Mouse (Mus musculus): ENCODE measurements around the gene Abca3. TPM values are rescaled to one million over a fixed set of nuclear protein-coding genes. Genes with fewer than 3 reads are reported as not detected.
"Not testable (repeated sequence)": the region's sequence is repeated elsewhere in the genome, so short reads cannot be mapped to it uniquely, and the experiment has no call there.

Gene Abca3
- total and polyA plus RNA-seq, 2 experiments from 2014 or later, result 32.7 to 95.9 TPM

DNA sequence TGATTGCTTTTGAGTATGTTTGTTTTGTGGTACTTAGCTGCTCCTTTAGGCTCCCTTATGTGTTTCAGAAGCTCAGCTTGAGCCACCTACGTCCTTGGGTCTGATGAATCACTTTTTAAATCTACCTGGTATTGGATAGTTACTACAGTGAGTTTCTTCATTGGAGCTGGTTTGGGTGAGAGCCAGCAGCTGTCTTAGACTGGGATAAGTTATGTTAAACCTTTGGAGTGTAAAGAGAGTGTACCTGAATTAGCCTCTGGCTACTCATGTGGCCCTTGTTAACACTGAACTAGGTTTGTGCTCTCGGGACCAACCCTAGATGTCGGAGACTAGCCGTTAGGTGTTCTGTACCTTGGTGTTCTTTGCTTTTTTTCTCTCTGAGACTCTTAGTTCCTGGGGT lies 71.4 kb downstream of the Abca3 start:
- WGBS, result 91% methylated on average over 4 of the region's 4 CpGs
- ATAC-seq (ENCODE audit: low FRiP score) (no peak), DNase-seq (ENCODE audit: low spot score) (no peak)
- H3K9me3 ChIP-seq (ENCODE audit: low read length), result no peaks in the 10 kb centered on the region
- H3K4me1 ChIP-seq (ENCODE audit: insufficient read depth, low read length), result no peaks in the 10 kb centered on the region
- no peak for TF ChIP-seq CTCF (IDR thresholded peaks at IDR 0.05)
- no peak overlapping the region for H3K4me3 ChIP-seq (ENCODE audit: low read depth, low read length)
- no peaks in the 10 kb centered on the region for H3K27me3 ChIP-seq (ENCODE audit: insufficient read depth, low read length)
- peaks cover 50% of the 10 kb centered on the region for H3K36me3 ChIP-seq (ENCODE audit: insufficient read depth, low read length)
- no peak overlapping the region for H3K4me2 ChIP-seq (ENCODE audit: low read depth, low read length, poor library complexity, severe bottlenecking)
- no peak overlapping the region for H3K9ac ChIP-seq (replicated peaks; ENCODE audit: low read length, poor library complexity, severe bottlenecking)
- H3K27ac ChIP-seq (ENCODE audit: low read depth, low read length), result no peak overlapping the region

DNA sequence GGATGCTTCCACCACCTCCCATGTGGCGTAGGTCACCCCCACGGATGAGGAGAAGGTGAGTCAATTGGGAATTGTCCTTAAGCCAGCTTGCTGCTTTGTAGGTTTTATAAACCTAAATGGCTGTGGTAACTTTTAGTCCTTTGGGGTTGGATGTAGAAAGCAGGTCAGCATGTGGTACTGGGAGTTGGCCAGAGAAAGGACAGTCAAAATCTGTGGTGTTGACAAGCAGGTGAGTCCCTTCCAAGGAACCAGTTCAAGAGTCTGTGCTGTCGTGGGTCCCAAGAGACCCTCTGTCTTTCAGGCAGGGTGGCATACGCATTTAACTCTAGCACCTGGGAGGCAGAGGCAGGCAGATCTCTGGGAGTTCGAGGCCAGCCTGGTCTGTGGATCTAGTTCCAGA lies 72.7 kb downstream of the Abca3 start:
- ATAC-seq (ENCODE audit: low FRiP score), result no peak
- H3K36me3 ChIP-seq (ENCODE audit: insufficient read depth, low read length), result peaks cover 44% of the 10 kb centered on the region
- 97% methylated on average over 5 of the region's 5 CpGs for WGBS

DNA sequence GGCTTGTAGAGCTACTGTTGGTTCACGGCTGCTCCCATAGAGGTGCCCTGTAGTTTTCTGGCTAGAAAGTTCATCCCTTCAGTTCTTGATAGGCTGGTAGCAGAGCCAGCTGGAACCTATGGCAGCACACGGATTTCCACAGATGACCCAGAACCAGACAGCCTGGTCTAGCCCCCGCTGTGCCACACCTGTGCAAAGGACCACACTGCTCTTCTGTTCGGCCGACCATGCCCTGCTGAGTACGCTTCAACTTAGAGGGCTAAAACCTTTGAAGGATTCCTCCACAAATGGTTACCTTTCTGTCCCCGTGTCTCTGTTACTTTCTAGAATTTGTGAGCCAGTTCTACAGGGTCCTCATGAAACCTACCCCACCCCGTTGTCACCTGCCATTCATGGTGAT lies 73.6 kb downstream of the Abca3 start:
- H3K27me3 ChIP-seq (ENCODE audit: insufficient read depth, low read length); ATAC-seq (ENCODE audit: low FRiP score); H3K4me3 ChIP-seq (ENCODE audit: low read depth, low read length); DNase-seq (ENCODE audit: low spot score); H3K4me1 ChIP-seq (ENCODE audit: insufficient read depth, low read length); H3K9ac ChIP-seq (replicated peaks; ENCODE audit: low read length, poor library complexity, severe bottlenecking); H3K27ac ChIP-seq (ENCODE audit: low read depth, low read length); H3K9me3 ChIP-seq (ENCODE audit: low read length); H3K4me2 ChIP-seq (ENCODE audit: low read depth, low read length, poor library complexity, severe bottlenecking): not testable (repeated sequence)
- H3K36me3 ChIP-seq (ENCODE audit: insufficient read depth, low read length), result peaks cover 36% of the 10 kb centered on the region
- 94% methylated on average over 5 of the region's 8 CpGs for WGBS

More for the DNA sequence above, 72.7 kb downstream of the Abca3 start:
- H3K4me2 ChIP-seq (ENCODE audit: low read depth, low read length, poor library complexity, severe bottlenecking), result no peak overlapping the region
- no peak overlapping the region for H3K9ac ChIP-seq (replicated peaks; ENCODE audit: low read length, poor library complexity, severe bottlenecking)
- H3K4me1 ChIP-seq (ENCODE audit: insufficient read depth, low read length), result no peaks in the 10 kb centered on the region
- no peak for DNase-seq (ENCODE audit: low spot score)
- H3K9me3 ChIP-seq (ENCODE audit: low read length), result no peaks in the 10 kb centered on the region
- TF ChIP-seq CTCF (IDR thresholded peaks at IDR 0.05), result no peak
- H3K27me3 ChIP-seq (ENCODE audit: insufficient read depth, low read length), result no peaks in the 10 kb centered on the region
- no peak overlapping the region for H3K4me3 ChIP-seq (ENCODE audit: low read depth, low read length)
- H3K27ac ChIP-seq (ENCODE audit: low read depth, low read length), result no peak overlapping the region

DNA sequence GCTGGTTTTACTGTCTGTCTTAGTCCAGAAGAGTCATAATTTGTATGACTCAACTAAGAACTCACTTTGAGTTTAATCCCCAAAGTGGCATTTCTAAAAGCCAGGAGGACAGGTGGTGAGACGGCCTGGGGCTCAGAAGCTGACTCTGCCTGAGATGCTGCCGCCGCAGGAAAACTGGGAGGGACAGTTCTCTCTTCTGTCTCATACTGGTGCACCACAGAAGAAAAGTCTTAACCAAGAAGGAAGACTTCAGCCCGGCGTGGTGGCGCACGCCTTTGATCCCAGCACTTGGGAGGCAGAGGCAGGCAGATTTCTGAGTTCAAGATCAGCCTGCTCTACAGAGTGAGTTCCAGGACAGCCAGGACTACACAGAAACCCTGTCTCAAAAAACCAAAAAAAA lies 74.2 kb downstream of the Abca3 start:
- DNase-seq (ENCODE audit: low spot score), result no peak
- no peak overlapping the region for H3K9ac ChIP-seq (replicated peaks; ENCODE audit: low read length, poor library complexity, severe bottlenecking)
- peaks cover 32% of the 10 kb centered on the region for H3K36me3 ChIP-seq (ENCODE audit: insufficient read depth, low read length)
- H3K4me3 ChIP-seq (ENCODE audit: low read depth, low read length), result no peak overlapping the region
- WGBS, result 90% methylated on average over 7 of the region's 7 CpGs
- ATAC-seq (ENCODE audit: low FRiP score), result no peak
- H3K4me1 ChIP-seq (ENCODE audit: insufficient read depth, low read length), result no peaks in the 10 kb centered on the region
- no peak overlapping the region for H3K27ac ChIP-seq (ENCODE audit: low read depth, low read length)
- no peaks in the 10 kb centered on the region for H3K9me3 ChIP-seq (ENCODE audit: low read length)
- TF ChIP-seq CTCF (IDR thresholded peaks at IDR 0.05), result no peak
- H3K4me2 ChIP-seq (ENCODE audit: low read depth, low read length, poor library complexity, severe bottlenecking), result no peak overlapping the region
- no peaks in the 10 kb centered on the region for H3K27me3 ChIP-seq (ENCODE audit: insufficient read depth, low read length)

DNA sequence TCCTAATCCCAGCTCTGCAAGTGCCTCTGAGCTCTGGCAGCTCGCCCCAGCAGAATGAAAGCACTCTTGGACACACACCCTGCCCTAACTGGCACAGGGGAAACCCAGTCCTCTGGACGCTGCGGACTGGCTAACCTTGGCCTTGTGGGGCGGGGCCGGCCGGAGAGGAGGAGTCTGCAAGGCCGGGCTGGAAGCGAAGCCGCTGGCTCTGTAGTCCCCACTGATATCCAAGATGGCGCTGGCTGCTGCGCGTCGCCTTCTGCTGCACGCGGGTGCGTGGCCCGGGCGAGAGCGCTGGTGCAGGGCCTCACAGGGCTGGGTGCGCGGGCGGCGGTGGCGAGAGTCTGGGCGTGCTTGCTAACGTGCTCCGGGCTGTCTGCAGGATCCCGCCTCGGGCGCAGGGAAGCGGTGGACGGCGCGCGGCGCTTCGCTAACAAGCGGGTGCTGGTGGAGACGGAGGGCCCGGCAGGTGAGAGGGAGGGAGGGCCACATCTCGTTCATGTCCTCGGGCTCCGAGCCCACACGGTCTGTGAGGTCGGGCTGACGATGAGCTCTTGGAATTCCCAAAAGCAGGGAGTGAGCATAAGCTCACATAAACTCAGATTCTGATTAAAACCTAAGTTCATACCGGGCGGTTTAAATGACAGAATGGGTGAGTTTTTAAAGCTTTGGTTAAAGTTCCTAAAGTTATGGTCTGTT lies 74.9 kb downstream of the Abca3 start, which contains the start of gene Eci1:
Gene Eci1, plus strand, starts transcription at position 171 of the 699 bp plus-strand sequence.
- ATAC-seq (ENCODE audit: low FRiP score), result peak; percentile 90
- peak; percentile 96 for DNase-seq (ENCODE audit: low spot score)
- TF ChIP-seq CTCF (IDR thresholded peaks at IDR 0.05), result no peak
- peak within 1 kb of the TSS; percentile 51 for H3K4me3 ChIP-seq (ENCODE audit: low read depth, low read length)
- no peaks in the 10 kb centered on the region for H3K4me1 ChIP-seq (ENCODE audit: insufficient read depth, low read length)
- peak within 1 kb of the TSS; percentile 68 for H3K9ac ChIP-seq (replicated peaks; ENCODE audit: low read length, poor library complexity, severe bottlenecking)
- under 1% methylated on average over 47 of the region's 48 CpGs for WGBS
- peak within 1 kb of the TSS; percentile 72 for H3K4me2 ChIP-seq (ENCODE audit: low read depth, low read length, poor library complexity, severe bottlenecking)
- no peaks in the 10 kb centered on the region for H3K27me3 ChIP-seq (ENCODE audit: insufficient read depth, low read length)
- H3K9me3 ChIP-seq (ENCODE audit: low read length), result no peaks in the 10 kb centered on the region
- H3K36me3 ChIP-seq (ENCODE audit: insufficient read depth, low read length), result peaks cover 25% of the 10 kb centered on the region
- peak within 1 kb of the TSS; percentile 87 for H3K27ac ChIP-seq (ENCODE audit: low read depth, low read length)

DNA sequence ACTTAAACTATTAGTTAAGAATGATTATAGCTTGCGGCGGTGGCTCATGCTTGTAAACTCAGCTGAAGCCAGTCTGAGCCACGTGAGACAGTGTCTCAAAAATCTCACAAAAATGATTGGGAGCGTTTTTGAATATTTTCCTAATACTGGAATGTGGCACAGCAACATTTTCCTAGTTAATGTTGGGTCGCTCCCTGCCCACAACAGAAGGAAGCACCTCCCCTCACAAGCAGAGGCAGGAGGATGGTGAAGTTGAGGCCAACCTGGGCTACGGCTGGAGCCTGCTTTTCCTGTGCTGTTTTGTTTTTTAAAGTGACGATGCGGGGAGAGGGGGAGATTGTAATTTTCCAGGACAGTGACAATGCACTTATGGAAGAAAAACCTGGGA lies 75.4 kb downstream of the Abca3 start:
- peak; percentile 7 for DNase-seq (ENCODE audit: low spot score)
- peak overlapping the region; percentile 68; the same call in 1 of the 2 replicates for H3K9ac ChIP-seq (replicated peaks; ENCODE audit: low read length, poor library complexity, severe bottlenecking)
- peaks cover 22% of the 10 kb centered on the region for H3K36me3 ChIP-seq (ENCODE audit: insufficient read depth, low read length)
- ATAC-seq (ENCODE audit: low FRiP score), result no peak
- peak overlapping the region; percentile 87 for H3K27ac ChIP-seq (ENCODE audit: low read depth, low read length)
- no peaks in the 10 kb centered on the region for H3K4me1 ChIP-seq (ENCODE audit: insufficient read depth, low read length)
- TF ChIP-seq CTCF (IDR thresholded peaks at IDR 0.05), result no peak
- 7% methylated on average over 8 of the region's 8 CpGs for WGBS
- peak overlapping the region; percentile 72 for H3K4me2 ChIP-seq (ENCODE audit: low read depth, low read length, poor library complexity, severe bottlenecking)
- H3K4me3 ChIP-seq (ENCODE audit: low read depth, low read length), result peak overlapping the region; percentile 51
- H3K9me3 ChIP-seq (ENCODE audit: low read length), result no peaks in the 10 kb centered on the region
- no peaks in the 10 kb centered on the region for H3K27me3 ChIP-seq (ENCODE audit: insufficient read depth, low read length)
